Mouse (Mus musculus) hindbrain, embryonic 16.5 days (tissue): ENCODE data around the gene Radil. TPM values are rescaled to one million over a fixed set of nuclear protein-coding genes. Genes with fewer than 3 reads are reported as not detected.

Experiments used
- ATAC-seq: fragments of 200-750 bp; cut with Nextera tagmentation; 2 replicates; pipeline ENCODE4 v1.8.0; 2017; ENCODE audit warnings: moderate TSS enrichment, moderate library complexity
- H3K27ac ChIP-seq: fragments of 300-500 bp; sonication (generic); 2 replicates; pipeline ENCODE4 v1.5.1; 2014; ENCODE audit warnings: low read depth, mild to moderate bottlenecking, control low read depth, low read length, moderate library complexity
- H3K27me3 ChIP-seq: fragments of 300-500 bp; sonication (generic); replicated peaks from 2 replicates; pipeline ENCODE4 v1.6.1; 2014; ENCODE audit warnings: low read length; ENCODE audit not compliant: control insufficient read depth, insufficient read depth
- H3K36me3 ChIP-seq: fragments of 300-500 bp; sonication (generic); 2 replicates; pipeline ENCODE4 v1.6.1; 2014; ENCODE audit warnings: mild to moderate bottlenecking, low read length, moderate library complexity, mixed read lengths; ENCODE audit not compliant: control insufficient read depth, insufficient read depth
- H3K4me1 ChIP-seq: fragments of 300-500 bp; sonication (generic); 2 replicates; pipeline ENCODE4 v1.6.1; 2014; ENCODE audit warnings: low read depth, low read length; ENCODE audit not compliant: control insufficient read depth, insufficient read depth
- H3K4me2 ChIP-seq: fragments of 300-500 bp; sonication (generic); 2 replicates; pipeline ENCODE4 v1.6.1; 2014; ENCODE audit warnings: mild to moderate bottlenecking, low read length, control low read depth, moderate library complexity
- H3K4me3 ChIP-seq: fragments of 300-500 bp; sonication (generic); 2 replicates; pipeline ENCODE4 v1.5.1; 2014; ENCODE audit warnings: mild to moderate bottlenecking, low read length, control low read depth, moderate library complexity
- H3K9ac ChIP-seq: fragments of 300-500 bp; sonication (generic); 2 replicates; pipeline ENCODE4 v1.6.1; 2014; ENCODE audit warnings: low read depth, mild to moderate bottlenecking, control low read depth, low read length, moderate library complexity
- H3K9me3 ChIP-seq: fragments of 300-500 bp; sonication (generic); 2 replicates; pipeline ENCODE4 v1.6.1; 2014; ENCODE audit warnings: mild to moderate bottlenecking, low read length, moderate library complexity; ENCODE audit not compliant: control insufficient read depth
- WGBS: fragments of 180-500 bp; shearing (Covaris S2); extraction: QIAGEN DNeasy Blood & Tissue Kit; methylation state at CpG from one replicate; pipeline ENCODE4 v1.1.7; 2014; 5-methylcytosine and 5-hydroxymethylcytosine counted together
- polyA plus RNA-seq: library from polyadenylated mRNA; unstranded; fragments of >200 nt; fragmentation: Nextera tagmentation; extraction: Ambion mirVana; gene quantifications from 2 replicates; pipeline ENCODE4 v1.2.1, GENCODE M21; 2015

Gene Radil
- polyA plus RNA-seq, 1 experiment from 2014 or later = 24.3 TPM

DNA sequence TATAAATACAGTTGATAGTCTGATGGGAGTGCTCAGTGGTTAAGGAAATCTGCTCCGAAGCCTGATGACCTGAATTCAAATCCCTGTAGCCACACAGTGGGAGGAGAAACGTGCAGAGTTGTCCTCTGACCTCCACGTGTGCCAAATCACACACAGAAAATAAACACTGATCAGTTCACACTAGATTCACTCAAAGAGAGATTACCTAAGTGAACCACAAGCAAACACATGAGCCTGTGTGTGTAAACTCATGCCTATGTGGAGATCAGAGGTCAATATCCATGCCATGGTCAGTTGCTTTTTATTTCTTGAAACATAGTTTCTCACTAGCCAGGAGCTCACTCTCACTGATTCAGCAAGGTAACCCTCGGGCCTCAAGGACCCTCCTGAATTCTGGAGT is 30.5 kb downstream of the Radil start:
- no peak overlapping the region for H3K4me2 ChIP-seq
- H3K4me1 ChIP-seq = no peaks in the 10 kb centered on the region
- H3K9me3 ChIP-seq = 0 out of 2 replicates have a peak, but pooled peaks cover 2% of the 10 kb centered on the region
- no peak overlapping the region for H3K9ac ChIP-seq
- H3K36me3 ChIP-seq = peaks cover 2% of the 10 kb centered on the region; the same call in 1 of the 2 replicates
- no peak overlapping the region for H3K27ac ChIP-seq
- 83% methylated on average over 4 of the region's 4 CpGs for WGBS
- H3K4me3 ChIP-seq = no peak overlapping the region
- no peaks in the 10 kb centered on the region for H3K27me3 ChIP-seq
- no peak for ATAC-seq

DNA sequence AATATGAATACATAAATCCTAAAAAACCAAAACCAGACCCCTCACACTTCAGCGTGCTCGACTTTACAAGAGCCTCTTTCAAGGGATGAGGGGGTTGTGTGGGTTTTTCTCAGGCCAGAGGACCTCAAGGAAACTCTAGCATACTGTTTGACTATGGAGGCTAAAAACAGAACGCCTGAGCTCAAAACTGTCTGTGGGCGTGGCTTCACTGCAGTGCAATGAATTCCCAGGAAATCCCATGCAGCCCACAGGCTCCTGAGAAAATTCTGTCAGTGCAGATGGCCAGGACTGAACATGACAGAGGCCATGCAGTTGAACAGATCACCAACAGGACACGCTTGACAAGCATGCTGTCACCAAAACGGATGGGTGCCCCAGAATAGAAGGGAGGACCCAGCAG is 31.9 kb downstream of the Radil start:
- no peak overlapping the region for H3K9ac ChIP-seq
- 68% methylated on average over 6 of the region's 6 CpGs for WGBS
- ATAC-seq = no peak

DNA sequence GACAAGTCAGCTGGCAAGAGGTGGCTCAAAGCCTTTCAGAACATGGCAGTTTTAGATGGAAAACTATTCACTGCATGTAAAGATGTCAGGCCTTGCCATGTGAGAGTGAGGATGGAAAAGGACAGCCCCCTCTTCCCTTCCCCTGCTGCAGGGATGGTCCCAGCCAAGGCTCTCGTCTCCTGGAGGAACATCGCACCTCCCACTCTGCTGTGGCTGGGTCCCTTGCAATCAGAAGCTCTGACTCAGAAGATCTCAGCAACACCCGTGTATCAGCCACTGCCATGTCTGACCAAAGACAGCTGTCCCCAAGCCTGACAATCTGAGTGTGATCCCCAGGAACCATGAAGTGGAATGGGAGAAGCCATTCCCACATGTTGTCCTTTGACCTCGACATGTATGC is 38.8 kb downstream of the Radil start:
- Histone ChIP-seq H3K27me3 (no peaks in the 10 kb centered on the region), H3K27ac (no peak overlapping the region)

More for the DNA sequence above, 31.9 kb downstream of the Radil start:
- Histone ChIP-seq H3K27me3 (no peaks in the 10 kb centered on the region), H3K4me1 (no peaks in the 10 kb centered on the region), H3K36me3 (peaks cover 2% of the 10 kb centered on the region; the same call in 1 of the 2 replicates), H3K9me3 (0 out of 2 replicates have a peak, but pooled peaks cover 2% of the 10 kb centered on the region), H3K4me3 (no peak overlapping the region), H3K4me2 (no peak overlapping the region), H3K27ac (no peak overlapping the region)

DNA sequence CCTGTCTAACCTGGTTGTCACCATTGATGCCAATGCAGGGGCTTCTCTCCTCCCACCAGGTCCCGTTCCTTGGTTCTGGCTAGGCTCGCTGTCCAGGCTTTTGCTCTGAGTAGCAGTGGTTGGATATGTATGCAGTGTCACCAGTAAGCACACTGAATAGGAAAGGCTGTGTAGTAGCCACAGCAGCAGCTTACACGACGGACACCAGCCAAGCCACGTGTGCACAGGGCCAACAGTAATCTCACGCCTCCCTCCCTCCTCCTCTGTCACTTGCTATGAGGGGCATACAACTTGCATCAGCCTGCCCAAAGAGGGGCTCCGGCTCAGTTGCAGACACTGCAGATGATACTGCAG is 40.9 kb downstream of the Radil start:
- H3K27me3 ChIP-seq = no peaks in the 10 kb centered on the region
- peak overlapping the region; percentile 90 for H3K27ac ChIP-seq
- ATAC-seq = peak; percentile 53
- H3K4me3 ChIP-seq = no peak overlapping the region
- no peaks in the 10 kb centered on the region for H3K9me3 ChIP-seq
- peak overlapping the region; percentile 60 for H3K4me2 ChIP-seq
- peaks cover 25% of the 10 kb centered on the region for H3K4me1 ChIP-seq
- peak overlapping the region; percentile 70 for H3K9ac ChIP-seq
- WGBS = 44% methylated on average over 7 of the region's 7 CpGs
- H3K36me3 ChIP-seq = peaks cover 6% of the 10 kb centered on the region; the same call in 1 of the 2 replicates

More for the DNA sequence above, 38.8 kb downstream of the Radil start:
- no peak overlapping the region for H3K4me2 ChIP-seq
- 87% methylated on average over 4 of the region's 4 CpGs for WGBS
- no peaks in the 10 kb centered on the region for H3K36me3 ChIP-seq
- H3K9me3 ChIP-seq = no peaks in the 10 kb centered on the region
- ATAC-seq = no peak
- peaks cover 24% of the 10 kb centered on the region for H3K4me1 ChIP-seq
- no peak overlapping the region for H3K4me3 ChIP-seq
- H3K9ac ChIP-seq = no peak overlapping the region

DNA sequence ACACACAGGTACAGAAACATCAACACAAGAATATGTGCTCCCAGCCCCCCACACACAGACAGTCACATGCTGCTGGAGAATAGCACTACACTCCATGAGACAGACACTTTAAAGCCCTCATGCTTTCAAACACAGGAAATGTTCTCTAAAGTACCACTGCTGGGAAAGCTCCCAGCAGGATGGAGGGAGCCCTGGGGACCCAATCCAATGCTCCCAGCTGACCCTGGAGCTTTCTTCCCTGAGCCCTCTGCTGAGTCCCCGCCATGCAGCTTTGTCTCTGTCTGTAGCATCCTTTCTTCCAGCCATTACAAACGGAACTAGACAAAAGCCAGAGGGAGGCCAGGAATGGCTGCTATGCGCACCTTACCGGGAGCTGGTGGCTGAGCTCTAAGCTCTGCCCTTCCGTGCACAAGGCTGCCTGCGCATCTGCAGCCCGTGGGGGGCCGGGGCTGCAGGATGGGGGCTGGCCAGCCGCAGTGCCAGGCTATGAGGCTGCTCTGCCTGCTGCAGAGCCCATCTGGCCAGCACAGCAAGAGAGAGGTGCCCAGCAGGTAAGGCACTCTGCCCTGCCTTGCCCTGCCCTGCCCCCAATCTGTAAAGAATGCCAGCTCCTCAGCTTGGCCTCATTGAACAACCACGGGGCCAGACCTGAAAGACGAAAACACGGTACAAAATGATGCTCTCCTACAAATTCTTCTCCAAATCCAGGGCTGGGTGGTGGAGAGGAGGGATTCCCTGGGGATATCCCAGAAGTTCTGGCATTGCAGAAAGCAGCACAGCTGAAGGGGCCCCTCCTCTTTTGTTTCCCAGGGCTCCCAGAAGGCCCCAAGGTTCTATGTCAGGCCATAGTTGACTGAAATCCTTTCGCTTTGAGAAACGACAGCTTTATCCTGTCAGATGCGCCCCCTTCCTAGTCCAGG is 41.5 kb downstream of the Radil start:
- peaks cover 6% of the 10 kb centered on the region; the same call in 1 of the 2 replicates for H3K36me3 ChIP-seq

DNA sequence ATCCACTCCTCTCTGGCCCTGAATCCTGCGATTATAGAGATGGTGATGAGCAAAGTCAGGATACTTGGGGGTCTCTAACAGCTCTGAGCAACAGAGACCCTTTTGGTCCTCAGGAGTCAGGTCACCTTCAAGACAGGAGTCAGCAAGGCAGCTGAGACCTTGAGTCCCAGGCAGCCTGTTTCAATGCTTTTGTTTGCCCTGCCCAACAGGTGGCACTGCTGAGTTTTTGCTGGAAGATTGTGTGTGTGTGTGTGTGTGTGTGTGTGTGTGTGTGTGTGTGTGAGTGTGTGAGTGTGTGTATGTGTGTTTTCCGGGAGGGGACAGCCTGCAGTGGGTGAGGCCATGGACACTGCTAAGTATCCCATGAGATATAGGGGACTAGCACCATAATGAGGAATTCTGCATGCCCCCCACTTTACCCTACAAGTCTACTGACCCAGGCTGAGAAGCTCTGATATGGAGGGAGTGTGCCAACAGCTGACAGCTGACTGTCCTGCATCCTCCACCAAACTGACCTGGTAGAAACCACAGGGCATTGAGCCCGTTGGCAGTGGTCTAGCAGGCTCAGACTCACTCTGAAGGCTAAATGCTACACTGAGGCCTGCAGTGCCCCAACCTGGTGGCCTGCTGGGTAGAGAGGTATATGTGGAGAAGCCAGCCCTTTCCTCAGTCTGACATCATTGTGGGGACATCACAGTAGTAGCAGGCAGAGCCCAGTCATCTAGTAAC is 45.0 kb downstream of the Radil start:
- no peak overlapping the region for H3K4me2 ChIP-seq
- H3K27me3 ChIP-seq = no peaks in the 10 kb centered on the region
- peaks cover 6% of the 10 kb centered on the region for H3K36me3 ChIP-seq
- H3K9me3 ChIP-seq = no peaks in the 10 kb centered on the region
- peaks cover 25% of the 10 kb centered on the region for H3K4me1 ChIP-seq
- ATAC-seq = no peak
- H3K4me3 ChIP-seq = no peak overlapping the region
- no peak overlapping the region for H3K9ac ChIP-seq
- 81% methylated on average over 3 of the region's 3 CpGs for WGBS
- no peak overlapping the region for H3K27ac ChIP-seq

More for the DNA sequence above, 41.5 kb downstream of the Radil start:
- 7% methylated on average over 15 of the region's 15 CpGs for WGBS
- peak overlapping the region; percentile 70 for H3K9ac ChIP-seq
- peaks cover 25% of the 10 kb centered on the region for H3K4me1 ChIP-seq
- ATAC-seq = peak; percentile 76
- no peaks in the 10 kb centered on the region for H3K27me3 ChIP-seq
- H3K4me2 ChIP-seq = peak overlapping the region; percentile 60
- no peaks in the 10 kb centered on the region for H3K9me3 ChIP-seq
- H3K27ac ChIP-seq = peak overlapping the region; percentile 90
- H3K4me3 ChIP-seq = peak overlapping the region; percentile 35

DNA sequence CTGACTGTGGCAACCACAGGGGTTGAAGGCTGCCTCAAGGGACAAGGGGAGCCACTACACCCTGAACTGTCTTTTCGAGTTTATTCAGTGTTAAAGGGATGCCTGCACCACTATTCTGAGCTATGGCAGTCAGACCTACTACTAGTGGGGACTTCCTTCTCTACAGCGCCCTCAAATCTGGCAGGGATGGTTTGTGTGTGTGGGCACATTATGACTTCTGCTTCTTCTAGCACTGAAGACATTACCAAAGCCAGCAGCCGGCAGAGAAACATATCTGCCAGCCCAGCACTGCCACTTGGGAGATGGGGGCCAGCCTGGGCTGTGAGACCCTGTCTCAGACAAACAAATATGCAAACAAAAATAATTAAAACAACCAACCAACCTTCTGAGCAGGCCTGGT is 46.7 kb downstream of the Radil start:
- peaks cover 13% of the 10 kb centered on the region for H3K4me1 ChIP-seq
- 76% methylated on average over 3 of the region's 3 CpGs for WGBS
- no peak overlapping the region for H3K9ac ChIP-seq
- H3K36me3 ChIP-seq = peaks cover 6% of the 10 kb centered on the region
- H3K4me3 ChIP-seq = no peak overlapping the region
- H3K27me3 ChIP-seq = no peaks in the 10 kb centered on the region
- H3K27ac ChIP-seq = no peak overlapping the region
- no peaks in the 10 kb centered on the region for H3K9me3 ChIP-seq
- no peak for ATAC-seq
- H3K4me2 ChIP-seq = no peak overlapping the region

DNA sequence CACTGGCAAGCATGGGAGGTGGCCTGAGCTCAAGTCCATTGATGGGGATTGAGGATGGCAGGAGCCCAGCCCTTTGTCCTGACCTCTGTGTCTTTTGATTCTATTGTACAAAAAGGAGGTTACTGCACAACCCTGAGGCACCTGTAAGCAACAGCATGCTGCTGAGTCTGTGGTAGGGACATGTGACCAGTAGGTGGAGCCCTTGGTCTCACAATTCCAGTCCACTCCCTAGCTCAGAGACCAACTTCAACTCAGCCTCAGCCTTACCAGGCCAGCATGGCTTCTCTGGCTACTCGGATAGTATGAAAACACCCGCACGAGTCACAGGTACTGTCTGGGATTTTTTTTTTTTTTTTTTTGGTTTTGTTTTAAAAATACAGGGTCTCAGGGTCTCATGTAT is 48.5 kb downstream of the Radil start:
- Histone ChIP-seq H3K4me1 (peaks cover 4% of the 10 kb centered on the region; the same call in 1 of the 2 replicates), H3K27me3 (no peaks in the 10 kb centered on the region), H3K9ac (no peak overlapping the region), H3K9me3 (no peaks in the 10 kb centered on the region), H3K4me3 (no peak overlapping the region), H3K36me3 (peaks cover 11% of the 10 kb centered on the region), H3K4me2 (no peak overlapping the region), H3K27ac (no peak overlapping the region)
- ATAC-seq = peak; percentile 92
- 3% methylated on average over 3 of the region's 3 CpGs for WGBS

DNA sequence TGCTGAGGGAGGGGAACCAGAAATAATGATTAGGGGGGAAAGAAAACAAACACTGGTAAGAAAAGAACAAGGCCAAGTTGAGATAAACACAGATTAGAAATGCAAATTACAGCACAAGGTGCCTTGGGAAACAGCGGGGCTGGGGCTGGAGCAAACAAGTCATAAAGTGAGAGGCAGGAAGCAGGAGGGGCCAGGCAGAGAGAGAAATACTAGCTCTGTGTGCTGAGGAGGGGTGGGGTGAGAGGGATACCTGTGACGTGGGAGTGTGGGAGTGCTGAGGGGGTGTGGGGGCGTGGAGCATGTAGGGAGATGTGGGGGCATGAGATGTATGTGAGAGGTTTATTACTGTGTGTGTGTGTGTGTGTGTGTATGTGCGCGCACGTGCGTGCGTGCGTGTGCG is 50.0 kb downstream of the Radil start:
- Histone ChIP-seq H3K9ac (no peak overlapping the region; the same call in 1 of the 2 replicates), H3K4me1 (no peaks in the 10 kb centered on the region), H3K9me3 (no peaks in the 10 kb centered on the region), H3K27me3 (no peaks in the 10 kb centered on the region), H3K4me2 (no peak overlapping the region), H3K4me3 (no peak overlapping the region), H3K36me3 (peaks cover 5% of the 10 kb centered on the region), H3K27ac (no peak overlapping the region)
- 80% methylated on average over 10 of the region's 10 CpGs for WGBS
- no peak for ATAC-seq
